12 mouse cellular contexts compared by ENCODE assay signal in the genomic region with DNA sequence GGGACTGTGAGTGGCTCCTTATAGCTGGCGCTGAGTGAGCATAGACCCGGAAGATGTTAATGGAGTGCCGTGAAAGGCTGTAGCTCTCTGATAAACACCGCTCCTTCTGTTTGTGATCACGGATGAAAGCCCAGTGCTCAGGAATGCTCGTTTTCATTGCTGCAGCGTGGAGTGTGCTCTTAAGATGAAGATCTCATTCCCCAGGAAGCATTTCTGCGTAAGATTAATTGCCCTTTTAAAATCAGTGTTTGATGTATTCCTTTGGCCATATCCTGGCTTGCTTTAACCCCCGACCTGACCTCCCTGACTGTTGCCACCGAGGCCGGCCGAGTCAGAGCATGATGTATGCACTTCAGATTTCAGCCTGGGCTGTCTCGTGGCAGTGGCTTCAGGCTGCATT.
A peak's percentile ranks its signal among the peaks of the same experiment; 100 is the strongest.
DNase-seq lines count a peak whose midpoint lies in the region; ATAC-seq and TF ChIP-seq lines count a peak whose summit lies in the region.
"Had no signal": no experiment of that assay in that cellular context is flagged by ENCODE, and none has a peak within 500 bp of the region (broad histone marks: within the 10 kb centered on the region; RNA-seq: fewer than 3 reads in every experiment).

No protein-coding gene starts in this region.

- no peaks in the 10 kb centered on the region for H3K36me3 ChIP-seq in hindbrain, embryonic 11.5 days (ENCODE audit: control insufficient read depth, insufficient read depth, low read length)
- H3K36me3 ChIP-seq in hindbrain, embryonic 10.5 days: no peaks in the 10 kb centered on the region
- H3K36me3 ChIP-seq in limb, embryonic 10.5 days: no peaks in the 10 kb centered on the region
- H3K36me3 ChIP-seq in thymus, adult 2 months (ENCODE audit: control insufficient read depth, insufficient read depth, low read length): no peaks in the 10 kb centered on the region
- H3K36me3 ChIP-seq: forebrain, embryonic 15.5 days; stomach, embryonic 15.5 days had no signal

- no peak for ATAC-seq in hindbrain, embryonic 11.5 days (ENCODE audit: low FRiP score)
- ATAC-seq: CD4-positive, CD25-positive, alpha-beta regulatory T cell, adult 4 months; forebrain, embryonic 15.5 days had no signal

- H3K27ac ChIP-seq in hindbrain, embryonic 11.5 days (ENCODE audit: low read depth, low read length): no peak overlapping the region
- H3K27ac ChIP-seq in hindbrain, embryonic 10.5 days: no peak overlapping the region
- no peak overlapping the region for H3K27ac ChIP-seq in limb, embryonic 10.5 days
- no peak overlapping the region for H3K27ac ChIP-seq in thymus, adult 2 months (ENCODE audit: control insufficient read depth, insufficient read depth, low read length)
- H3K27ac ChIP-seq: forebrain, embryonic 15.5 days; stomach, embryonic 15.5 days had no signal

- no peaks in the 10 kb centered on the region for H3K27me3 ChIP-seq in hindbrain, embryonic 11.5 days (ENCODE audit: control insufficient read depth, insufficient read depth, low read length)
- no peaks in the 10 kb centered on the region for H3K27me3 ChIP-seq in hindbrain, embryonic 10.5 days (ENCODE audit: insufficient read depth, poor library complexity, severe bottlenecking)
- no peaks in the 10 kb centered on the region for H3K27me3 ChIP-seq in limb, embryonic 10.5 days (ENCODE audit: low read depth, poor library complexity, severe bottlenecking)
- H3K27me3 ChIP-seq in thymus, adult 2 months (ENCODE audit: control insufficient read depth, insufficient read depth, low read length): no peaks in the 10 kb centered on the region
- H3K27me3 ChIP-seq: forebrain, embryonic 15.5 days; stomach, embryonic 15.5 days had no signal

- H3K9ac ChIP-seq in hindbrain, embryonic 11.5 days (ENCODE audit: low read depth, low read length): no peak overlapping the region
- H3K9ac ChIP-seq: forebrain, embryonic 15.5 days; stomach, embryonic 15.5 days had no signal

- H3K4me1 ChIP-seq in hindbrain, embryonic 11.5 days (replicated peaks; ENCODE audit: control insufficient read depth, insufficient read depth, low read length): no peaks in the 10 kb centered on the region
- peaks cover 6% of the 10 kb centered on the region for H3K4me1 ChIP-seq in hindbrain, embryonic 10.5 days (replicated peaks)
- peaks cover 30% of the 10 kb centered on the region for H3K4me1 ChIP-seq in limb, embryonic 10.5 days
- H3K4me1 ChIP-seq in thymus, adult 2 months (replicated peaks; ENCODE audit: control insufficient read depth, insufficient read depth, low read length): no peaks in the 10 kb centered on the region
- H3K4me1 ChIP-seq: stomach, embryonic 15.5 days had no signal

- no peak overlapping the region for H3K4me2 ChIP-seq in hindbrain, embryonic 11.5 days (replicated peaks; ENCODE audit: low read depth, low read length)
- H3K4me2 ChIP-seq: forebrain, embryonic 15.5 days; liver, embryonic 11.5 days; stomach, embryonic 15.5 days had no signal

- no peak for TF ChIP-seq CTCF in thymus, adult 2 months (IDR thresholded peaks at IDR 0.05; ENCODE audit: borderline replicate concordance, control insufficient read depth, extremely low read depth, insufficient read depth, low read length, poor library complexity)

- no peaks in the 10 kb centered on the region for H3K9me3 ChIP-seq in hindbrain, embryonic 11.5 days (ENCODE audit: control insufficient read depth, low read length)
- H3K9me3 ChIP-seq in hindbrain, embryonic 10.5 days: no peaks in the 10 kb centered on the region
- H3K9me3 ChIP-seq in limb, embryonic 10.5 days (replicated peaks): no peaks in the 10 kb centered on the region
- H3K9me3 ChIP-seq: forebrain, embryonic 15.5 days; stomach, embryonic 15.5 days had no signal

- no peak overlapping the region for H3K4me3 ChIP-seq in hindbrain, embryonic 11.5 days (ENCODE audit: low read depth, low read length)
- H3K4me3 ChIP-seq in hindbrain, embryonic 10.5 days: no peak overlapping the region
- peak overlapping the region; percentile 14; the same call in 1 of the 2 replicates for H3K4me3 ChIP-seq in limb, embryonic 10.5 days
- H3K4me3 ChIP-seq in thymus, adult 2 months (ENCODE audit: control insufficient read depth, insufficient read depth, low read length): no peak overlapping the region
- H3K4me3 ChIP-seq: forebrain, embryonic 15.5 days; stomach, embryonic 15.5 days had no signal

- DNase-seq in hindbrain, embryonic 11.5 days (ENCODE audit: low spot score): peak; percentile 20
- DNase-seq in hindbrain, embryonic 10.5 days (ENCODE audit: low spot score): no peak
- peak; percentile 40 for DNase-seq in adrenal gland, adult 8-10 months
- DNase-seq in embryo, embryonic 11.5 days (ENCODE audit: low read depth, low spot score): peak; percentile 30
- peak; percentile 60 for DNase-seq in limb, embryonic 10.5 days (ENCODE audit: low spot score)
- no peak for DNase-seq in thymus, adult 2 months
- no peak for DNase-seq in layer of hippocampus, postnatal 14 days (ENCODE audit: low spot score in 2 of 2)
- no peak for DNase-seq in layer of hippocampus, adult 9-11 months

- 29% methylated on average over 13 of the region's 13 CpGs for WGBS in hindbrain, embryonic 11.5 days
- WGBS in hindbrain, embryonic 10.5 days: 33% methylated on average over 13 of the region's 13 CpGs
- WGBS in limb, embryonic 10.5 days: 4% methylated on average over 13 of the region's 13 CpGs
- 95% methylated on average over 13 of the region's 13 CpGs for WGBS in thymus, adult 2 months

- no peak for TF ChIP-seq POLR2A in thymus, adult 2 months (IDR thresholded peaks at IDR 0.05; ENCODE audit: control insufficient read depth, extremely low read depth, insufficient read depth, low read length, poor library complexity)

Comparison
In these comparisons a context has a peak if more than half of its experiments do, and no peak if none do; other contexts are left out.
1. DNase-seq: peak in hindbrain, embryonic 11.5 days (single experiment), adrenal gland, adult 8-10 months (single experiment), embryo, embryonic 11.5 days (single experiment) and limb, embryonic 10.5 days (single experiment); none in hindbrain, embryonic 10.5 days (single experiment), thymus, adult 2 months (single experiment), layer of hippocampus, postnatal 14 days (0 of 2) and layer of hippocampus, adult 9-11 months (single experiment).